ENCODE assay signal across 9 mouse cellular contexts in genomic region chr17:64375327-64375726, GRCm38 (mm10). TPM values are rescaled to one million over a fixed set of nuclear protein-coding genes. Genes with fewer than 3 reads are reported as not detected.
DNase-seq lines count a peak whose midpoint lies in the region; ATAC-seq and TF ChIP-seq lines count a peak whose summit lies in the region.
"Had no signal": no experiment of that assay in that cellular context is flagged by ENCODE, and none has a peak within 500 bp of the region (broad histone marks: within the 10 kb centered on the region; RNA-seq: fewer than 3 reads in every experiment).

No protein-coding gene starts in this region.

- peak; percentile 57 for DNase-seq in CD4-positive helper T cell, adult 2 months (ENCODE audit: low read depth, low spot score)
- peak; percentile 57 for DNase-seq in adrenal gland, adult 8-10 months
- peak; percentile 58 for DNase-seq in embryo, embryonic 11.5 days (ENCODE audit: low read depth, low spot score)
- peak; percentile 63 to 81 for DNase-seq in heart, adult 18-20 months
- DNase-seq in liver, adult 2 months (ENCODE audit: extremely low read depth, low read depth, low spot score) = peak; percentile 40
- DNase-seq in neural tube, embryonic 10.5 days (ENCODE audit: extremely low spot score, low spot score) = peak; percentile 65
- DNase-seq in splenic B cell, adult 2 months (ENCODE audit: low read depth, low spot score) = peak; percentile 64

- H3K36me3 ChIP-seq in kidney, embryonic 16.5 days (ENCODE audit: insufficient read depth, low read length) = no peaks in the 10 kb centered on the region
- H3K36me3 ChIP-seq in liver, adult 2 months (ENCODE audit: control insufficient read depth, insufficient read depth, low read length) = no peaks in the 10 kb centered on the region
- no peaks in the 10 kb centered on the region for H3K36me3 ChIP-seq in splenic B cell, adult 2 months (ENCODE audit: control insufficient read depth, insufficient read depth, low read length, poor library complexity, severe bottlenecking)

- no peak overlapping the region for H3K9ac ChIP-seq in kidney, embryonic 16.5 days (replicated peaks; ENCODE audit: low read length)
- H3K9ac ChIP-seq in liver, adult 2 months (ENCODE audit: low read depth, low read length) = no peak overlapping the region

- H3K4me2 ChIP-seq in kidney, embryonic 16.5 days (replicated peaks; ENCODE audit: low read depth, low read length) = no peak overlapping the region

- H3K4me3 ChIP-seq in kidney, embryonic 16.5 days (ENCODE audit: low read length) = no peak overlapping the region
- H3K4me3 ChIP-seq in liver, adult 2 months (ENCODE audit: insufficient read depth, low read depth, low read length) = no peak overlapping the region
- H3K4me3 ChIP-seq: erythroblast, embryonic 14.5 days had no signal

- TF ChIP-seq CTCF in liver, adult 2 months (IDR thresholded peaks at IDR 0.05; ENCODE audit: low read depth, low read length) = peak; percentile 97

- no peaks in the 10 kb centered on the region for H3K4me1 ChIP-seq in kidney, embryonic 16.5 days (ENCODE audit: insufficient read depth, low read length)
- H3K4me1 ChIP-seq in liver, adult 2 months (ENCODE audit: control insufficient read depth, insufficient read depth, low read length) = no peaks in the 10 kb centered on the region

- no peak for TF ChIP-seq POLR2A in liver, adult 2 months (IDR thresholded peaks at IDR 0.05; ENCODE audit: extremely low read depth, insufficient read depth, low read length)

- H3K27ac ChIP-seq in kidney, embryonic 16.5 days (ENCODE audit: low read length) = no peak overlapping the region
- no peak overlapping the region for H3K27ac ChIP-seq in liver, adult 2 months (replicated peaks; ENCODE audit: insufficient read depth, low read depth, low read length)

- WGBS in kidney, embryonic 16.5 days = 77% methylated on average over 4 of the region's 4 CpGs
- WGBS in liver, adult 2 months = 70% methylated on average over 4 of the region's 4 CpGs

- no peaks in the 10 kb centered on the region for H3K9me3 ChIP-seq in kidney, embryonic 16.5 days (ENCODE audit: low read length)

- ATAC-seq in kidney, embryonic 16.5 days (ENCODE audit: low FRiP score, low TSS enrichment) = peak; percentile 51; the same call in 1 of the 2 replicates

- H3K79me2 ChIP-seq in liver, adult 2 months (ENCODE audit: control insufficient read depth, insufficient read depth, low read length) = no peaks in the 10 kb centered on the region

- no peaks in the 10 kb centered on the region for H3K27me3 ChIP-seq in kidney, embryonic 16.5 days (ENCODE audit: insufficient read depth, low read length)
- H3K27me3 ChIP-seq in liver, adult 2 months (ENCODE audit: control insufficient read depth, insufficient read depth, low read length) = no peaks in the 10 kb centered on the region
- H3K27me3 ChIP-seq in splenic B cell, adult 2 months (ENCODE audit: control insufficient read depth, insufficient read depth, low read length, poor library complexity, severe bottlenecking) = no peaks in the 10 kb centered on the region

RNA-seq across cellular contexts. Expression of gene Pja2, which starts 43.6 kb away (rescaled TPM):
- 100 to 1,000 TPM in 1 of 4 experiments, 10 to 100 TPM in 3; 77.5 to 102 (median 90.7) TPM for total RNA-seq in adrenal gland, adult 8-10 months (2022)
- 100 to 1,000 TPM; 110 to 119 TPM for total RNA-seq in heart, adult 18-20 months (2021)
- 68.8 and 72.0 TPM in 2 replicates for polyA plus RNA-seq in kidney, embryonic 16.5 days (2015; fragmentation: Nextera tagmentation; extraction: Ambion mirVana)
- 20.1 and 21.6 TPM in 2 replicates for total RNA-seq in liver, adult 2 months (2014; rRNA removed)
- polyA plus RNA-seq in liver, adult 2 months (2012; rRNA removed) = 5.4 and 5.5 TPM in 2 replicates
